Mouse (Mus musculus): ENCODE results near the gene Stmn1.

GRCm38 (mm10) chr4:134497223-134497622, 29.1 kb downstream of the Stmn1 start:
- no peak for TF ChIP-seq CTCF (IDR thresholded peaks at IDR 0.05; ENCODE audit: insufficient read depth, low read length)
- no peak; the same call in 1 of the 2 replicates for TF ChIP-seq POLR2A (IDR thresholded peaks at IDR 0.05; ENCODE audit: borderline replicate concordance, extremely low read depth, low read depth, low read length)
